Mouse (Mus musculus): ENCODE results near the gene Agpat1. TPM values are rescaled to one million over a fixed set of nuclear protein-coding genes. Genes with fewer than 3 reads are reported as not detected.
A peak's percentile ranks its signal among the peaks of the same experiment; 100 is the strongest.

The Agpat1 gene
- total RNA-seq, 4 experiments from 2014 or later = 89.5 to 104 (median 97.0) TPM

DNA sequence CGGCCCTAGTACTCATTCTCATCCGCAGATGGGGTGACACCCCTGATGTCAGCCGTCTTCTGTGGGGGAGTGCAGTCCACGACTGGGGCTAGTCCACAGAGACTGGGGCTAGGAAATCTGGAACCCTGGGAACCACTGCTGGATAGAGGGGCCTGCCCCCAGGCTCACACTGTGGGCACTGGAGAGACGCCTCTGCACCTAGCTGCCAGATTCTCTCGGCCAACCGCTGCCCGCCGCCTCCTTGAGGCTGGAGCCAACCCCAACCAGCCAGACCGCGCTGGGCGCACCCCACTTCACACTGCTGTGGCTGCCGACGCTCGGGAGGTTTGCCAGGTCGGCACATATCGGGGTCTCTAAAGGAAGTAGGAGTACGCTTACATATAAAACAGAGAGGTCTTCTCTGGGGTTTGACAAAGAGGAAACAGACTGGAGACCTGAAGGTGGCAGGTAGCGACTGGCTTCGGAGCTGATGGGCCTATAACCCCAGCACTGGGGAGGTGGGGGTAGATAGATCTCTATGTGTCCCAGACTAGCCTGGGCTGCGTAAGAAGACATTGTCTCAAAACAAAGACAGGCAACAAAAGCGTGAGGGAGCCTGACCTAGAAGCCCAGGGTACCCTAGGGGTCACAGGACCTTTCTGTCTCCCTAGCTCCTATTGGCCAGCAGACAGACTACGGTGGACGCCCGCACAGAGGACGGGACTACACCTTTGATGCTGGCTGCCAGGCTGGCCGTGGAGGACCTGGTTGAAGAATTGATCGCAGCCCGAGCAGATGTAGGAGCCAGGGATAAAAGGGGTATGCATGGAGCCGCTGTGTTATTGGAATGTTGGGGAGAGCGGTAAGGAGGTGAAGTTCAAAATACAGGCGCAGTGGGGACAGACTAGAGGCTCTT is 17.9 kb upstream of the Agpat1 start:
- no peak for DNase-seq (ENCODE audit: low spot score in 2 of 2)

DNA sequence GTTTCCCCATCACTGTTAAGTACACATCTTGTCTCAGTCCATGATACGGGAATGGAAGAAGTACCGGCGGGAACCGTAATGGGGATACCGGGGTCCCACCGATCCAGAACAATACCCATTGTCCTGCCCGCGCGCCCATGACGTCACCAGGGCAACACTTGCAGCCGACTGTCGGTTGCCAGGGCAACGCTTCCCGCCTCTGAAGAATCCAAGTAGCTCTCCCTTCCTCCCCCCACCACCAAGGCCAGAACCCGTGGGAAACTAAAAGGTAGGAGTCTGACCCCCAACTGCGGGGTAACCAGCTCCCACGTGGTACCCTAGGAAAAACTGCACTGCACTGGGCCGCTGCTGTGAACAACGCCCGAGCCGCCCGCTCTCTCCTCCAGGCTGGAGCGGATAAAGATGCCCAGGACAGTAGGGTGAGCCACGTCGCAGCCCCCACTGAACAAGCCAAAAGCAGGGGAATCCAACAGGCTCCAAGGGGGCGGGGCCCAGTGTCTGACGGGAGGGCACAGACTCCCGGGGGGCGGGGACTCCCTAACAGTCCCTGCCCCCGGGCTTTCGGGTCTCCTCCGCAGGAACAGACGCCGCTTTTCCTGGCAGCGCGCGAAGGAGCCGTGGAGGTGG is 17.2 kb upstream of the Agpat1 start:
- DNase-seq (ENCODE audit: low spot score in 2 of 2) = peak; percentile 43 to 63

DNA sequence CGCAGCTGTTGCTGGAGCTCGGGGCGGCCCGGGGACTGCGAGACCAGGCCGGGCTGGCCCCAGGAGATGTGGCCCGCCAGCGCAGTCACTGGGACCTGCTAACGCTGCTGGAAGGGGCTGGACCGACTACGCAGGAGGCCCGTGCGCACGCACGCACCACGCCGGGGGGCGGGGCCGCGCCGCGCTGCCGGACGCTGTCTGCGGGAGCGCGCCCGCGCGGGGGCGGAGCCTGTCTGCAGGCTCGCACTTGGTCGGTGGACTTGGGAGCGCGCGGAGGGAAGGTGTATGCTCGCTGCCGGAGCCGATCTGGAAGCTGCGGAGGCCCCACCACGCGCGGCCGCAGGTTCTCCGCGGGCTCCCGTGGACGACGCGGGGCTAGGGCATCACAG is 16.6 kb upstream of the Agpat1 start:
- peak; percentile 98 for DNase-seq (ENCODE audit: low spot score in 2 of 2)

DNA sequence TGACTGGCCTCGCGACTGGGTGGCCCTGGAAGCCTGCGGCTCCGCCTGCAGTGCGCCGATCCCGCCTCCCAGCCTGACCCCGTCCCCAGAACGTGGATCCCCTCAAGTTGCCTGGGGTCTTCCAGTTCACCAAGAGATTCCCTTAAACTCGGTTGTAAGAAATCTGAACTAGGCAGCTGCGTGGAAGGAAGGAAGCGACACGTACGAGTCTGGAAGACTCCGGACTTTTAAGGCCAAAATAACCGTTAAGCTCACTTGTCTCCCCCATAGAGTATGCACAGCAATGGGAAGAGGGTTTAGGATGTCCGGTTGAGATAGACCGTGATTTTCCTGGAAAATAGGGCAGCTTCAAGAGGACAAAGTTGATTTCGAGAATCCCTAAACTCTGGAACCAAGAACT is 16.2 kb upstream of the Agpat1 start:
- no peak for DNase-seq (ENCODE audit: low spot score in 2 of 2)

DNA sequence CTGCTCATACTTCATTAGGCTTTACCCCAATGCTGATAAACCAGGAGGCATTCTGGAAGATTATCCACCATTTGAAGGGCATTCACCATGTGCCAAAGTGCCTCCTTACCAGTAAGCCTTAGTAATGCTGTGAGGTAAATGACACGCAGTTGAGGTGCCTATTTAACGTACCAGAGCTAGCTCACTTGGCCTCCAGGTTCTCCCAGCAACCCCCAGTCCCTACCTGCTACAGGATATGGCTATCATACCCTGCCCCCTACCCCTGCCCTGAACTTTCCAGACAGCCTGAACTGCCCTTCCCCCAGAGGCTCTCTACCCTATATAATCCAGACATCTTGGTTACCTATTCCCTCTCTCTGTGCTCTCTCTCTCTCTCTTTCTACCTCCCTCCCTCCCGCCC is 15.3 kb upstream of the Agpat1 start:
- DNase-seq (ENCODE audit: low spot score in 2 of 2) = no peak

DNA sequence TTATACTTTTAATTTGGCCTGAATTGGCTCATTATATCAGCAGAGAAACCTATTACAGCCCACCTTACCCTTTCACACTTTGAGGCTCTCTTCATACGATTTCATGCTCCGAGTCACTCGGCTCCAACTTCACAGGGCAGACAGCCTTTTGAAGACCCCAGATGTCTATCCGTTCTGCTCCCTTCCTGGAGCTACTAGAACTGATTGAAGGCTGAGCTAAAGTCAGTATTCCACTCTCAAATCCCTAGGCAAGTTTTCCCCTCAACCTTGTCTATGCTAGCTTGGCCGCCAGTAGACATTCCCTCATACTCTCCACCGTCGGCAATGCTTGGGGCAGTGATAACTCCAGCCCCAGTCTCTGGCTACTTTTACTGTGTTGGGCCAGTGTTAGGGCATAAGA is 14.9 kb upstream of the Agpat1 start:
- DNase-seq (ENCODE audit: low spot score in 2 of 2) = no peak

DNA sequence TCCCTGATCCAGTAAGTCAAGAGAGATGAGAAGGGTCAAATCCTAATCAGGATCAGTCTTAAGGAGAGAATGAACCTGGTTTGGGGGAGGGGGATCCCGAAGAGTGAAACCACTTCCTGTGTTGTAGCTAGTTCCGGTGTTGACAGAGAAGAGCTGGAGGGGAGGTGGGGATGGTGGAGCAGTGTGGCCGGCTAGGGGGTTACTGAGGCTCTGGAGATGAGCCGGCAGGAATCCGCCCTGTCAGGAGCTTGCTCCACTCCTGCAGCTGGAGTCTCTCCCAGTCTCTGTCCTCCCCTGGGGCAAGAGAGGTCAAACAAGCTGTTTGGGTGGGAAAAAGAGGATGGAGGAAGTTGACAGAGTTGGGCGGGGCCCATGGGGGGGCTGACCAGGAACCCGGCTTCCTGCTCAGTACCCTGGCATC is 14.4 kb upstream of the Agpat1 start, which contains the start of gene Gpsm3:
Gene Gpsm3, plus strand, starts transcription at position 126 of the 421 bp plus-strand sequence.
- peak; percentile 54 to 67 for DNase-seq (ENCODE audit: low spot score in 2 of 2)

DNA sequence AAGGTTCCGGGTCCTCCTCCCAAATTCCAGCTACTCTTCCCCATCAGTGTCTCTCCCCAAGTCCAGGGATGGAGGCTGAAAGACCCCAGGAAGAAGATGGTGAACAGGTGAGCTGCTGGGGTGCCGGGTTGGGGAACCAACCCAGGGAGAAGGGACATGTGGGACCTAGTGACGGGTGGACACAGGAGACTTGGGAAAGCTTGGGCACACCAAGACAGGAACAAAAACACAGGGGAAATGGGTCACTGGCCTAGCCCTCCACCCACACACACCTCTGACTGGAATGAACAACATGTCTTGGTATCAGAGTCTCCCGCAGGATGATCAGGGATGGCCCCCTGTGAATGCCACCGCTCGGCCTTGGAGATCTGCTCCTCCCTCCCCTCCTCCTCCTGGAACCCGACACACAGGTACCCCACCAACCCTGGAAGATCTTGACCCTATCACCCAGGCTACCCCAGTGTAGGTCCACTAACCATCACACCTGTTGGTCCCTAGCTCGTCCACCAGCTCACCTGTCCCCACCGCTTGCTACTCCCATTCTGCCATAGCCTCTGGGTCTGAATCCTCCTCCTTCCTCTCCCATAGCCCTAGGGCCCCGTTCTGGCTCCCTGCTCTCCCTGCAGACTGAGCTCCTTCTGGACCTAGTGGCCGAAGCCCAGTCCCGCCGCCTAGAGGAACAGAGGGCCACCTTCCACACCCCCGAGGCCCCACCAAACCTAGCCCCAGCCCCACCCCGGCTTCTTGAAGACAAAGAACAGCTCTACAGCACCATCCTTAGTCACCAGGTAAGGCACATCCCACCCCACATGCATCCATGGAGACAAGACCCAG is 13.7 kb upstream of the Agpat1 start:
- DNase-seq (ENCODE audit: low spot score in 2 of 2) = no peak

DNA sequence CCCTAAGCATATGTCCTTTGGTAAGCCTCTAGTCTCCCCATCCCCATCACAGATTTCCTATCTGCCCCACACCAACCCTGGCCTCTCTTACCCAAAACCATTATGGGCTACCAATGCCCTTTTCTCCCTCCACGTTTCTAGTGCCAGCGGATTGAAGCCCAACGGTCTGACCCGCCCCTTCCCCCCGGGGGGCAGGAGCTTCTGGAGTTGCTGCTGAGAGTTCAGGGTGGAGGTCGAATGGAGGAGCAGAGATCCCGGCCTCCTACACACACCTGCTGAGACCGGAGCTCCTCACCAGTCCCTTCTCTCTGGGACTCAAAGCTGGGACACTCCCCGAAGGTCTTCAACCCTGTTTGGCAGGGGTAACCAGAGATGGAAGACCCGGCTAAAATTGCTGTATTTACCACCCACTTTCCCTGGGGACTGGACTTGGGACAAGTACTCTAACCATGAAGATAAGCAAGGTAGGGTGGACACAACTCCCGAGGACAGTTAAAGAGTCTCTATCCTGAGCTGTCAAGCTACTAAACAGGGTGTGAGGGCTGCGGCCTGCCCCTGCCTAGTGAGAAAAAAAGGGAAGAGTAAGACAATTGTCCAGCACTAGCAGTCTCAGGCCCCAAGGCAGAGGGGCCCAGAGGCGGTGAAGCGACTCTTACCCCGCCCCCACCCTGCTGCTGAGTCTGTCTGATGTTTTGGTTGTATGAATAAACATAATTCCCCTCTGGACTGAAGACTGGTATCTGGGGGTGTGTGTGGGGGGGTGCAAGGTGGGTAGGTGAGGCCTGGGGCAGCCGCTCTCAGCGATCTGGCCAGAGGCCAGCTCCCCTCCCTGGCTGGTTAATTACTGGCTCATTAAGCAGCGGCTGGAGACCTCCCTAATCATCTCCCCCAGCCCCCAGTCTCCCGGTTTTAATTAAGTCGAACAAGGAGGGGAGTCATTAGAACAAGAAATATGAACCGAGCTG is 12.8 kb upstream of the Agpat1 start, which contains the start of gene Pbx2:
Gene Pbx2, plus strand, starts transcription at position 238 of the 965 bp plus-strand sequence.
- DNase-seq (ENCODE audit: low spot score in 2 of 2) = no peak

DNA sequence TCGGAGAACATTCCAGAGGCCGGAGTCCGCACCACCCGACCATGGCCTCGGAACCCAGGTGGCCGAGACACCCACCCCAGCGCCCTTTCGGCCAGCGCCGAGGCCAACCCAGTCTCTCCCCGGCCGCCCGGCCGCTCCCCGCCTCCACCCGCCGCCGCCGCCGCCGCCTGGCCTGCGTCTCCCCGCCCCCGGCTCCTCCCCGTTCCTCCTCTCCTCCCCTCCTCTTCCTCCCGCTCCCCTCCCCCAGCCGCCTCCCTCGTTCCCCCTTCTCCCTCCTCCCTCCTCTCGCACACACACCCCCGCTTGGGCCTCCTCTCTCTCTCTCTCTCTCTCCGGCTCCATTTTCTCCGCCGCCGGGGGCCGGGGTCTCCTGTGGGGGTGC is 12.1 kb upstream of the Agpat1 start:
- DNase-seq (ENCODE audit: low spot score in 2 of 2) = peak; percentile 70 to 78

DNA sequence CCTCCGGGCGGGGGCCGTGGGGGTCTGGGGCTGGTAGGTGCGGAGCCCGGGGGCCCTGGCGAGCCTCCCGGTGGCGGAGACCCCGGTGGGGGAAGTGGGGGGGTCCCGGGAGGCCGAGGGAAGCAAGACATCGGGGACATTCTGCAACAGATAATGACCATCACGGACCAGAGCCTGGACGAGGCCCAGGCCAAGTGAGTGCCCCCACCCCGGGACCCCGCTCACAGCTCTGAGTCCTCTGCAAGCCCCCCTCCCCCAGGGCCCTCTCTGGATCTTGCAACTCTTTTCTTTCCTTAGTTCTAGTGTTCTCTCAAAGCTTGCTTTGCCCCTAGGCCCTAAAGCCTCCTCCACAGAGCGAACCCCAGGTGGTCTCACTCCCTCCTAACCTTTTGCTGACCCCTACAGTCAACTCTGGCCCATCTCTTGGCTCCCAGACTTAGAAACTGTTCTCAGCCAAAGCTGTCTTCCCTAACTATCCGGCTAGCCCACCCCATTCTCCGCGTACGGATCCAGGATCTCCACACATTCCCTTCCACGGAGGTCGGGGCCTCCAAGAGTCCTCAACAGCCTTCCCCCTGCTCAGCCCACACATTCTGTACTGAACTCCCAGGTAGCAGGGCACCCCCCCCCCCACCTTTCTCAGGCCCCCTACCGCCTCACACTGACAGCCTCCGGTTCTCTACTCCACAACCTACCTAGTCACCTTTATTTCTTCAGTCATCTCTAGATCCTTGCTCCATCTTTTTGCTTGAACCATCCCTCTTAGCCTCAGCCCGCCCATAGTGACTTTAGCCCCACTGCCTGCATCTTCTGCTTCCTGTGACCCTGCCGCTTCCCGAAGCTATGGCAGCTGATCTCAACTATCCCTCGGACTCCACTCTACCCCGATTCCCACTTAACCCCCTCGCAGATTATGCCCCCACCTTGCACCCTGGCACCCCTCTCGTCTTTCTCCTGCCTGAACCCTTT is 11.2 kb upstream of the Agpat1 start:
- no peak for DNase-seq (ENCODE audit: low spot score in 2 of 2)

DNA sequence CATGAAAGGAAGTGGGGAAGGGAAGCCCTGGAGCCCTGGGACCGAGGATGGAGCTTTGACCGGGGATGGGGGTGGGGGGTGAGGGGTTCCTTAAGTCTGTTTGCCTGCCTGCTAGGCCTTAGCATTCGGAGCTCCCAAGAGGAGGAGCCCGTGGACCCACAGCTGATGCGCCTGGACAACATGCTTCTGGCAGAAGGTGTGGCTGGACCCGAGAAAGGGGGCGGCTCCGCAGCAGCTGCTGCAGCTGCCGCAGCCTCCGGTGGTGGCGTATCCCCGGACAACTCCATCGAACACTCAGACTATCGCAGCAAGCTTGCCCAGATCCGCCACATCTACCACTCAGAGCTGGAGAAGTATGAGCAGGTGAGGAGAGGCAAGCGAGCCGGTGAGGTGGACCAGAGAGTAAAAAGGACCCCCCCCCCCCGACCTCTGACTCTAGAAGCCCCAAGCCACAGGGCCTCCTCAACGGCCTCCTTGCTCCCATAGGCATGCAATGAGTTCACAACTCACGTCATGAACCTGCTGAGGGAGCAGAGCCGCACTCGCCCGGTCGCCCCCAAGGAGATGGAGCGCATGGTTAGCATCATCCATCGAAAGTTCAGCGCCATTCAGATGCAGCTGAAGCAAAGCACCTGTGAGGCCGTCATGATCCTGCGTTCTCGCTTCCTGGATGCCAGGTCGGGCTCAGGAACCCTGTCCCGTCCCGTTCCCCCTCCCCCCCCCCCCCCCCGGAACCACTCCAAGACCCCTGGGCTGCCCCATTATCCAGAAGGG is 10.1 kb upstream of the Agpat1 start:
- DNase-seq (ENCODE audit: low spot score in 2 of 2) = no peak

DNA sequence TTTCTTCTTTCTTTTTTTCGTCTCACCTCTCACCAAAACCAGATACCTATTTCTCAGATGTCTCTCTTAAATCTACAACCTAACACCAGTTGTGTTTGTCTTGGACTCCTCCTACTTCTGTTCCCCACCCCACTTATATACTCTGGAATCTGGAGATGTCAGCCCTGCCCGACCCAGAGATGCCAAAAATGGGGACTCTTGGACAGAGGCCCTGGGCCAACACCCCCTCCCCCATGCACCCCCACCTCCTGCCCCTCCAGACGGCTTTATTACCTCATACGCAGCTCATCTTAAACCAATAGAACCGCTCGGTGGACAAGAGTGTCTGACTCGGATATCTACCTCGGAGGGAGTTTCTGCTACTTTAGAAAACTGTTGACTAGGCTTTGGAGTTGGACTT is 8.0 kb upstream of the Agpat1 start:
- no peak for DNase-seq (ENCODE audit: low spot score in 2 of 2)

DNA sequence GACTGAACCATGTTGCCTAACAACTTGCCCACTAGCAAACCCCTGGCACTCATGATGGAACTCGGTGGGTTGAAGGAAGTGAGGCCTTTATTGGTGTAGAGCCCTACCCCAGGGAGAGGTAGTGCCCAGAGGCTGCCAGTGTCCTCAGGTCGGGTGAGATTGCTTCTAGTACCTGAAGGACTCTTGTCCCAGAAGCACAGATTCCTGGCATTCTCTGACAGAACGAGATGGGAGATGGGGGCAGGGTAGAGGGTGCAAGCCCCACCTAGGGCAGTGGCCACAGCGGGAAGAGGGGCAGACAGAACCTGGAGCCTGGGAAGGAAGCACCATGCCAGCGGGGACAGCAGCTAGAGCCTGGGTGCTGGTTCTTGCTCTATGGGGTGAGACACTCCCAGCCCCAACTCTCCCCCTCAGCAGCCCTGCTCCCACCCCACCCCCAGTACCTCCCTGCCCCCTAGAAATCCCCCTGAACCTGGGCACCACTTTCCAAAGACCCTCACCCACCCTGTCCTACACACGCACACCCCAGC is 6.4 kb upstream of the Agpat1 start, which contains the start of gene Ager:
Gene Ager, plus strand, starts transcription at position 297 of the 530 bp plus-strand sequence.
- no peak for DNase-seq (ENCODE audit: low spot score in 2 of 2)

DNA sequence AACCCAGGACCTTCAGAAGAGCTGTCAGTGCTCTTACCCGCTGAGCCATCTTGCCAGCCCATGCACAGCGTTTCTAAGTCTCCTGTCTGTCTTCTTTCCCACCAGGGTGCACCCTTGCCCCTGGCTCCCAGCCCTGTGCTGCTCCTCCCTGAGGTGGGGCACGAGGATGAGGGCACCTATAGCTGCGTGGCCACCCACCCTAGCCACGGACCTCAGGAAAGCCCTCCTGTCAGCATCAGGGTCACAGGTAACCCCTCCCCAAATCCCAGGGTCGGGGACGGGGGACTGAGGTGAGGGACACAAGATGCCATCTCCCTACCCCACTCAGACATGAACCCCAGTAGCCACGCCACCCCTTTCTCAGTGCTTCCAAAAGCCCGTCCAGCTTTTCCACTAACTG is 4.2 kb upstream of the Agpat1 start:
- DNase-seq (ENCODE audit: low spot score in 2 of 2) = no peak

DNA sequence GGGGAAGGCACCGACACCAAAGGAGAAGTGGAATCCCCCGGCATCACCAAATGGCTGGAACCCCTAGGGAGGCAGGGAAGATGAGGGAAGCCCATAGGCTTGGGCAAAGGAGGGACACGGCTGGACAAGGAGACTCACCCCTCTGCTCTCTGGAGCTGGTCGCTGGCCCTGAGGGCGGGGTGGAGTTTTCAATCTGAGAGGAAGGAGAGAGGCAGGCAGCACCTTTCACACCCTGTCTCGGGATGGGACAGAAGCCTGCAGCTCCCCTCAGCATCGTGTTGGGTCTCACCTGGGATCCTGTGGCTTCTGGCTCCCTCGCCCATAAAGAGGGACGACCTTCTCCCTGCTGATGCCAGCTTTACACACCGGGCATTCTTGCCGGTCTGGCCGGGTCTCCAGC is 2.3 kb upstream of the Agpat1 start:
- no peak for DNase-seq (ENCODE audit: low spot score in 2 of 2)

DNA sequence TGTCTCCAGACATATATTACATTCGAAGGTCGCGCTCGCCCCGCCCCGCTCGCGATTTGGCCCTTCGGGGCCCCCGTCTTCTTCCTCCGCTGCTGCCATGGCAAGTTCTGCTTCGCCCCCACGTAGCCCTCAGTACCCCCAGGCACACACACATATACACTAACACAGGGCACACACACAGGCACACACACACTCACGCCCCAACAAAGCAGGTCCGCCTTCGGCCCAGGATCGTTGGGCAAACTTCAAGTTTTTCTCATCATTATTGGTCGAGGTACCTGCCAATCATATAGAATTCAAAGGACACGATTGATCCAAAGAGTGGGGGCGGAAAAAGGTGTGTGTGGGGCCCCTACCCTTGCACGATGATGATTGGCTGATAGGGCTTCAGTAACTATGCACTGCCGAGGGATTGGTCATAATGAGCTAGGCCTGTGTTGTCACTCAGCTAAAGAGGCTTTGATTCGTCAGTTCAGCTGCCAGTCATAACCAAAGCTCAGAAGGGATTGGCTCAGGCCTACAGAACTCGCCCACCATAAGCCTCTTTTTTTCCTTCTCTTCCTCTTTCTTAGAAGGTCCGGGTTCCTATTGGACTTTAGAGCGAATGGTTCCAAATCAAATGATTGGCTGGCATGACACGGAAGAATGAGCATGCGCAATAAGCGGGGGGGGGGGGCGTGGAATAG is 544 bp upstream of the Agpat1 start, which contains the start of gene Rnf5:
Gene Rnf5, minus strand, starts transcription at position 316 of the 686 bp plus-strand sequence.
- DNase-seq (ENCODE audit: low spot score in 2 of 2) = peak; percentile 97
